Mouse (Mus musculus) T-cell, adult 66 days (primary cell): ENCODE measurements around the gene Ttc22. TPM values are rescaled to one million over a fixed set of nuclear protein-coding genes. Genes with fewer than 3 reads are reported as not detected.

Experiments
- total RNA-seq, 2 experiments: library from RNA; stranded (reverse); gene quantifications; 3 replicates in 1 of 2; 4 replicates in 1 of 2; pipeline ENCODE4 v1.2.4; 2023

The Ttc22 gene
- total RNA-seq: not detected

DNA sequence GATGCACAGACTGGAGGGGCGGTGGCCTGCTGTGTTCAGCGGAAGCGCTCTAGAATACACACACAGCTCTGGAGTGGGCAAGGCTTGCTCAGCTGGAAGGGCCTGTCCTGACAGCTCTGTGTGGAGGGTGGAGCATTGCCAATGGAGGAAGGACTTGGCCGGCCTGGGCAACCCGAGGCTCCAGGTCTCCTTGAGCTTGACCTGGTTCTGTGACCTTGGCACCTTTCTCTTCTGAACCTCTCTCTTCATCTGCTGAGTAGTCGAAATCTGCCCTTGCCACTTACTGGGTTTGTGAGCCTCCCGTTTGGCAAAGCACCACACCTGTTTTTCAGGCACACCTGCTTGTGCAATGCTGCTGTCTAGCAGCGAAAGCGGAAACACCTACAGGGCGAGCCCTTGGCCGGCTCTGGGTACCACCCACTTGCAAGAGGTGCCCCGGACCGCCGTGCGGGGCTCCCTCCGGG is at the start of gene Ttc22:
Gene Ttc22, plus strand, starts transcription at position 403 of the 464 bp plus-strand sequence.

DNA sequence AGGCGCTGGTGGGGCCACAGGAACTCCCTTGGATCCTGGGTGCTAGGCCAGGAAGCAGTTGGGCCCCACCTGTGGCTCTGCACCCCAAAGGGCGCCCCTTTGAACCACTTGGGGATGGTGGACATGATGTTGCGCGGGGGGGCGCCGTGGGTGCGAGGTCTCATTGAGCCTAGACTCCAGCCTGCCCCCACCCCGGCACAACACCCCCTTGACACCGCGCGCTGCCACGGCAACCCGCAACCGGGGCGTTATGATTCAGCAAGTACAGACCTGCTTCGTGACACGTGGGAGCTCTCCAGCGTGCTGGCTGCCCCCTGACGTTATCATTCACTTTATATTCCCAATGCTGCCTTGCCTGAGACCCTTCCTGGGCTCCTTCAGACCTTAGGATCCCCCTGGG is 5.2 kb upstream of the Ttc22 start, which contains the start of gene Lexm:
Gene Lexm, minus strand, starts transcription at position 186 of the 400 bp plus-strand sequence.

GRCm38 (mm10) chr4:106650833-106651527 is 28.7 kb downstream of the Ttc22 start, which contains the start of gene Pars2:
Gene Pars2 (plus strand): TSS chr4:106651069.

DNA sequence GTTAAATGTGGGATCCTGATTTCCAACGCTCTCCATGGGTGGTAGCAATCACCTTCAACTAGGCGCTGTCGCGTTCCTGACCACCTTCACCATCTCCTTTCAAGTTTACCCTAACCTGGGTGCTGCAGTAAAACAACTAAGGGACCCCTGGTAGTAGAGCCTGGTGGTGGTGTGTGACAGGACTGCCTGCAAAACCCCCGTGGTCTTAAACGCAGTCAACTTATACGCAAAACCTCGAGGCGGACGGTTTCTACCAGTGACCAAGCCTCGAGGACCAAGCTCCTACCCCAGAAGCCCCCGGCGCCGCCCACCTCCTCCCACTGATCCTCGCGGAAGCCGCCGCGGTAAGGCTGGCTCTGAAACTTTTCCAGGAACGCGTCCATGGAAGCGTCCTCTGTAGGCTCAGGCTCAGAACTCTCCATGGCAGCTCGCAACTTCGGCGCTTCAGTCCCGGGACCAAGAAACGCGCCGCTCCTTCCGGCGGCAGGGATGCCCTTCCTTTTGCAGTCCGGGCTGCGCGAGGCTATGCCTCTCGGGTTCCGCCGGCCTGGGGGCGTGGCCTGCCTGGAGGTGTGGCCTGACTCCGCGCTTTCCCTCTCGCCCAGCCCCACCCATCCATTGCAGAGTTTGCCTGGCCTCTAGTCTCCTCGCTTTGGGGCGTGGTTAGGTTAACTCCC is 56.3 kb downstream of the Ttc22 start, which contains the start of gene Ttc4:
Gene Ttc4, minus strand, starts transcription at position 503 of the 677 bp plus-strand sequence.

Other genes starting within 250 kb of the Ttc22 start
- gene Pcsk9, start 158.1 kb upstream of the Ttc22 start, total RNA-seq: not detected
- gene Bsnd, start 130.1 kb upstream of the Ttc22 start, total RNA-seq: not detected
- gene Dhcr24, start 61.4 kb upstream of the Ttc22 start, total RNA-seq: 10 to 100 TPM; 21.4 to 22.3 TPM
- not detected for gene Lexm, start 5.2 kb upstream of the Ttc22 start, total RNA-seq
- 1 to 10 TPM; 5.3 to 5.5 TPM for gene Pars2, start 28.6 kb downstream of the Ttc22 start, total RNA-seq
- gene Ttc4, start 56.5 kb downstream of the Ttc22 start, total RNA-seq: 10 to 100 TPM; 31.8 to 41.2 TPM
- not detected for gene Mroh7, start 108.5 kb downstream of the Ttc22 start, total RNA-seq
- not detected for gene Fam151a, start 111.5 kb downstream of the Ttc22 start, total RNA-seq
- gene Acot11, start 182.6 kb downstream of the Ttc22 start, total RNA-seq: 1 to 10 TPM; 3.1 to 4.1 TPM